Comparison of ENCODE assay signal across 15 mouse cellular contexts in genomic region chr13:23681990-23682582, GRCm38 (mm10). TPM values are rescaled to one million over a fixed set of nuclear protein-coding genes. Genes with fewer than 3 reads are reported as not detected.
A peak's percentile ranks its signal among the peaks of the same experiment; 100 is the strongest.
DNase-seq lines count a peak whose midpoint lies in the region; ATAC-seq and TF ChIP-seq lines count a peak whose summit lies in the region.
"Had no signal": no experiment of that assay in that cellular context is flagged by ENCODE, and none has a peak within 500 bp of the region (broad histone marks: within the 10 kb centered on the region; RNA-seq: fewer than 3 reads in every experiment).

No protein-coding gene starts in this region.

- H3K4me3 ChIP-seq in kidney, postnatal 0 days (replicated peaks; ENCODE audit: low read depth, low read length) = no peak overlapping the region
- no peak overlapping the region; a peak in 1 of 4 replicates for H3K4me3 ChIP-seq in MEL (ENCODE audit: control insufficient read depth in 1 of 2, insufficient read depth in 1 of 2, low read depth in 2 of 2, low read length in 2 of 2)
- H3K4me3 ChIP-seq in embryonic facial prominence, embryonic 14.5 days (ENCODE audit: low read depth, low read length) = no peak overlapping the region
- H3K4me3 ChIP-seq in liver, embryonic 13.5 days (replicated peaks) = peak overlapping the region; percentile 61
- H3K4me3 ChIP-seq: layer of hippocampus, adult 2 months had no signal

- WGBS in kidney, postnatal 0 days = 83% methylated on average over 6 of the region's 6 CpGs
- 79% methylated on average over 6 of the region's 6 CpGs for WGBS in embryonic facial prominence, embryonic 14.5 days
- WGBS in liver, embryonic 13.5 days (ENCODE audit: insufficient replicate concordance) = 58% methylated on average over 6 of the region's 6 CpGs

- H3K36me3 ChIP-seq in kidney, postnatal 0 days (ENCODE audit: insufficient read depth, low read length) = no peaks in the 10 kb centered on the region
- H3K36me3 ChIP-seq in MEL (ENCODE audit: control insufficient read depth in 1 of 2, insufficient read depth in 2 of 2, low read length in 2 of 2) = peaks cover 0 to 19% of the 10 kb centered on the region in 2 experiments; a peak in 2 of 4 replicates
- H3K36me3 ChIP-seq in embryonic facial prominence, embryonic 14.5 days (ENCODE audit: control insufficient read depth, insufficient read depth, low read length) = no peaks in the 10 kb centered on the region
- H3K36me3 ChIP-seq in liver, embryonic 13.5 days = no peaks in the 10 kb centered on the region

- no peak overlapping the region for H3K27ac ChIP-seq in kidney, postnatal 0 days
- peak overlapping the region; percentile 86 for H3K27ac ChIP-seq in MEL (ENCODE audit: control insufficient read depth, low read depth, low read length)
- H3K27ac ChIP-seq in embryonic facial prominence, embryonic 14.5 days (replicated peaks; ENCODE audit: low read depth, low read length) = no peak overlapping the region
- H3K27ac ChIP-seq in liver, embryonic 13.5 days = peak overlapping the region; percentile 100

- no peak for DNase-seq in kidney, postnatal 0 days (ENCODE audit: low spot score)
- DNase-seq in kidney, postnatal 25 days = no peak
- DNase-seq in MEL (ENCODE audit: low read depth, low spot score) = peak; percentile 72
- no peak for DNase-seq in embryonic facial prominence, embryonic 14.5 days (ENCODE audit: low spot score)
- no peak for DNase-seq in liver, embryonic 13.5 days
- no peak for DNase-seq in urinary bladder, adult 2 months (ENCODE audit: low spot score)
- no peak for DNase-seq in layer of hippocampus, postnatal 25 days (ENCODE audit: extremely low spot score in 1 of 2, low spot score in 1 of 2)
- no peak for DNase-seq in lung, postnatal 36 days
- DNase-seq: adrenal gland, postnatal 25 days; lung, postnatal 10 days; thymus, postnatal 14 days had no signal

- TF ChIP-seq CTCF in kidney, postnatal 0 days (IDR thresholded peaks at IDR 0.05; ENCODE audit: low read depth) = no peak
- TF ChIP-seq CTCF in MEL (IDR thresholded peaks at IDR 0.05 in 2 of 3, conservative IDR thresholded peaks at IDR 0.05 in 1 of 3; ENCODE audit: control insufficient read depth in 1 of 3, insufficient read depth in 1 of 3, low read depth in 2 of 3, low read length in 3 of 3, poor library complexity in 1 of 3, severe bottlenecking in 1 of 3) = no peak

- H3K9ac ChIP-seq in kidney, postnatal 0 days (ENCODE audit: low read depth, low read length) = no peak overlapping the region
- peak overlapping the region; percentile 75 for H3K9ac ChIP-seq in MEL (ENCODE audit: control insufficient read depth, low read depth, low read length, poor library complexity, severe bottlenecking)
- no peak overlapping the region for H3K9ac ChIP-seq in embryonic facial prominence, embryonic 14.5 days (ENCODE audit: low read depth, low read length)
- peak overlapping the region; percentile 86 for H3K9ac ChIP-seq in liver, embryonic 13.5 days

- H3K4me1 ChIP-seq in kidney, postnatal 0 days (replicated peaks; ENCODE audit: insufficient read depth, low read length) = 0 out of 2 replicates have a peak, but pooled peaks cover 5% of the 10 kb centered on the region
- H3K4me1 ChIP-seq in MEL (ENCODE audit: control insufficient read depth in 1 of 2, insufficient read depth in 2 of 2, low read length in 2 of 2) = peaks cover 0 to 14% of the 10 kb centered on the region in 2 experiments; a peak in 2 of 4 replicates
- H3K4me1 ChIP-seq in embryonic facial prominence, embryonic 14.5 days (ENCODE audit: control insufficient read depth, insufficient read depth, low read length) = peaks cover 16% of the 10 kb centered on the region
- peaks cover 46% of the 10 kb centered on the region for H3K4me1 ChIP-seq in liver, embryonic 13.5 days (replicated peaks)

- no peak for TF ChIP-seq EP300 in MEL (IDR thresholded peaks at IDR 0.05; ENCODE audit: low read depth in 1 of 2, low read length in 2 of 2)

- no peaks in the 10 kb centered on the region for H3K9me3 ChIP-seq in kidney, postnatal 0 days (replicated peaks; ENCODE audit: low read length)
- H3K9me3 ChIP-seq in MEL (replicated peaks; ENCODE audit: insufficient read depth, low read length) = no peaks in the 10 kb centered on the region
- H3K9me3 ChIP-seq in embryonic facial prominence, embryonic 14.5 days (ENCODE audit: control insufficient read depth, low read length) = no peaks in the 10 kb centered on the region
- no peaks in the 10 kb centered on the region for H3K9me3 ChIP-seq in liver, embryonic 13.5 days (replicated peaks)

- peak overlapping the region; percentile 56; the same call in 1 of the 2 replicates for H3K4me2 ChIP-seq in kidney, postnatal 0 days (ENCODE audit: low read length)
- peak overlapping the region; percentile 68; the same call in 1 of the 2 replicates for H3K4me2 ChIP-seq in embryonic facial prominence, embryonic 14.5 days (ENCODE audit: low read depth, low read length)
- H3K4me2 ChIP-seq in liver, embryonic 13.5 days = peak overlapping the region; percentile 78

- no peak for TF ChIP-seq POLR2A in MEL (IDR thresholded peaks at IDR 0.05; ENCODE audit: control insufficient read depth in 1 of 2, insufficient read depth in 1 of 2, low read depth in 1 of 2, low read length in 2 of 2, poor library complexity in 1 of 2)

- H3K27me3 ChIP-seq in kidney, postnatal 0 days (ENCODE audit: insufficient read depth, low read length) = no peaks in the 10 kb centered on the region
- no peaks in the 10 kb centered on the region for H3K27me3 ChIP-seq in MEL (ENCODE audit: control insufficient read depth in 1 of 2, insufficient read depth in 2 of 2, low read length in 2 of 2)
- no peaks in the 10 kb centered on the region for H3K27me3 ChIP-seq in embryonic facial prominence, embryonic 14.5 days (replicated peaks; ENCODE audit: control insufficient read depth, insufficient read depth, low read length)
- no peaks in the 10 kb centered on the region for H3K27me3 ChIP-seq in liver, embryonic 13.5 days

- no peak for ATAC-seq in kidney, postnatal 0 days (replicated peaks; ENCODE audit: low FRiP score, low read depth)
- ATAC-seq in embryonic facial prominence, embryonic 14.5 days (ENCODE audit: low read depth) = no peak
- ATAC-seq in liver, embryonic 13.5 days (ENCODE audit: low read depth) = no peak

- H3K79me2 ChIP-seq in MEL (ENCODE audit: control insufficient read depth, insufficient read depth, low read length, poor library complexity) = no peaks in the 10 kb centered on the region

- no peak for TF ChIP-seq RAD21 in MEL (IDR thresholded peaks at IDR 0.05; ENCODE audit: low read depth, low read length)

RNA-seq across cellular contexts. Expression of gene Hist1h2ac, which starts 1.7 kb away (rescaled TPM):
- polyA plus RNA-seq in kidney, postnatal 0 days (2015; fragmentation: Nextera tagmentation; extraction: Ambion mirVana) = 0.75 and 1.1 TPM in 2 replicates
- total RNA-seq in MEL (2012; rRNA removed) = 123 and 153 TPM in 2 replicates
- under 1 TPM in 1 of 2 experiments, not detected in 1; 0.15 TPM for polyA plus RNA-seq in MEL (2012; ENCODE audit: insufficient read depth in 1 of 2, insufficient read length in 2 of 2, low read depth in 1 of 2, low replicate concordance in 2 of 2, missing spikeins in 1 of 2)
- polyA plus RNA-seq in embryonic facial prominence, embryonic 14.5 days (2014; fragmentation: Nextera tagmentation; extraction: Ambion mirVana) = 1.2 and 1.3 TPM in 2 replicates
- 0.89 and 1.0 TPM in 2 replicates for polyA plus RNA-seq in liver, embryonic 13.5 days (2015; fragmentation: Nextera tagmentation; extraction: Ambion mirVana)
- polyA plus RNA-seq in urinary bladder, adult 2 months (2012; rRNA removed) = 0.45 and 0.86 TPM in 2 replicates
- 1 to 10 TPM; 3.1 to 3.3 TPM for total RNA-seq in layer of hippocampus, postnatal 25 days (2021)

RNA-seq across cellular contexts. Expression of gene Hist1h2bc, which starts 1.9 kb away (rescaled TPM):
- 132 and 139 TPM in 2 replicates for polyA plus RNA-seq in kidney, postnatal 0 days (2015; fragmentation: Nextera tagmentation; extraction: Ambion mirVana)
- total RNA-seq in MEL (2012; rRNA removed) = 694 and 982 TPM in 2 replicates
- 1 to 10 TPM in 1 of 2 experiments, not detected in 1; 3.1 TPM for polyA plus RNA-seq in MEL (2012; ENCODE audit: insufficient read depth in 1 of 2, insufficient read length in 2 of 2, low read depth in 1 of 2, low replicate concordance in 2 of 2, missing spikeins in 1 of 2)
- 52.7 and 78.2 TPM in 2 replicates for polyA plus RNA-seq in embryonic facial prominence, embryonic 14.5 days (2014; fragmentation: Nextera tagmentation; extraction: Ambion mirVana)
- 81.2 and 88.9 TPM in 2 replicates for polyA plus RNA-seq in liver, embryonic 13.5 days (2015; fragmentation: Nextera tagmentation; extraction: Ambion mirVana)
- polyA plus RNA-seq in urinary bladder, adult 2 months (2012; rRNA removed) = 193 and 203 TPM in 2 replicates
- total RNA-seq in layer of hippocampus, postnatal 25 days (2021) = 10 to 100 TPM; 50.7 to 51.1 TPM

RNA-seq across cellular contexts. Expression of gene Hist1h1t, which starts 13.5 kb away (rescaled TPM):
- not detected in 2 replicates for polyA plus RNA-seq in kidney, postnatal 0 days (2015; fragmentation: Nextera tagmentation; extraction: Ambion mirVana)
- total RNA-seq in MEL (2012; rRNA removed) = 2.7 and 6.3 TPM in 2 replicates
- polyA plus RNA-seq in MEL (2012; ENCODE audit: insufficient read depth in 1 of 2, insufficient read length in 2 of 2, low read depth in 1 of 2, low replicate concordance in 2 of 2, missing spikeins in 1 of 2) = not detected
- 0.19 and 0.31 TPM in 2 replicates for polyA plus RNA-seq in embryonic facial prominence, embryonic 14.5 days (2014; fragmentation: Nextera tagmentation; extraction: Ambion mirVana)
- not detected in 2 replicates for polyA plus RNA-seq in liver, embryonic 13.5 days (2015; fragmentation: Nextera tagmentation; extraction: Ambion mirVana)
- polyA plus RNA-seq in urinary bladder, adult 2 months (2012; rRNA removed) = not detected in 2 replicates
- total RNA-seq in layer of hippocampus, postnatal 25 days (2021) = not detected
- total RNA-seq: adrenal gland, postnatal 25 days; layer of hippocampus, adult 2 months had no signal
- polyA plus RNA-seq: hindbrain, embryonic 11.5 days; neural tube, embryonic 11.5 days; small intestine, adult 2 months had no signal

RNA-seq across cellular contexts. Expression of gene Hist1h4c, which starts 16.2 kb away (rescaled TPM):
- polyA plus RNA-seq in kidney, postnatal 0 days (2015; fragmentation: Nextera tagmentation; extraction: Ambion mirVana) = 5.2 and 7.4 TPM in 2 replicates
- total RNA-seq in MEL (2012; rRNA removed) = 1,967 and 2,008 TPM in 2 replicates
- polyA plus RNA-seq in MEL (2012; ENCODE audit: insufficient read depth in 1 of 2, insufficient read length in 2 of 2, low read depth in 1 of 2, low replicate concordance in 2 of 2, missing spikeins in 1 of 2) = 1 to 10 TPM in 1 of 2 experiments, not detected in 1; 4.1 TPM
- polyA plus RNA-seq in embryonic facial prominence, embryonic 14.5 days (2014; fragmentation: Nextera tagmentation; extraction: Ambion mirVana) = 5.7 and 5.8 TPM in 2 replicates
- polyA plus RNA-seq in liver, embryonic 13.5 days (2015; fragmentation: Nextera tagmentation; extraction: Ambion mirVana) = 5.4 and 8.6 TPM in 2 replicates
- polyA plus RNA-seq in urinary bladder, adult 2 months (2012; rRNA removed) = 0.47 and 1.7 TPM in 2 replicates
- total RNA-seq in layer of hippocampus, postnatal 25 days (2021) = 100 to 1,000 TPM in 1 of 2 experiments, 10 to 100 TPM in 1; 92.2 to 102 TPM

RNA-seq across cellular contexts. Expression of gene Hfe, which starts 28.6 kb away (rescaled TPM):
- polyA plus RNA-seq in kidney, postnatal 0 days (2015; fragmentation: Nextera tagmentation; extraction: Ambion mirVana) = 16.8 and 18.0 TPM in 2 replicates
- total RNA-seq in MEL (2012; rRNA removed) = not detected in 2 replicates
- not detected for polyA plus RNA-seq in MEL (2012; ENCODE audit: insufficient read depth in 1 of 2, insufficient read length in 2 of 2, low read depth in 1 of 2, low replicate concordance in 2 of 2, missing spikeins in 1 of 2)
- polyA plus RNA-seq in embryonic facial prominence, embryonic 14.5 days (2014; fragmentation: Nextera tagmentation; extraction: Ambion mirVana) = 9.6 and 10.3 TPM in 2 replicates
- 6.6 and 8.8 TPM in 2 replicates for polyA plus RNA-seq in liver, embryonic 13.5 days (2015; fragmentation: Nextera tagmentation; extraction: Ambion mirVana)
- polyA plus RNA-seq in urinary bladder, adult 2 months (2012; rRNA removed) = 13.8 and 14.8 TPM in 2 replicates
- total RNA-seq in layer of hippocampus, postnatal 25 days (2021) = 1 to 10 TPM; 3.5 to 3.6 TPM

Comparison
In these comparisons a context has a peak if more than half of its experiments do, and no peak if none do; other contexts are left out.
1. H3K27ac ChIP-seq: peak in MEL (single experiment) and liver, embryonic 13.5 days (single experiment); none in kidney, postnatal 0 days (single experiment) and embryonic facial prominence, embryonic 14.5 days (single experiment).
2. H3K9ac ChIP-seq: peak in MEL (single experiment) and liver, embryonic 13.5 days (single experiment); none in kidney, postnatal 0 days (single experiment) and embryonic facial prominence, embryonic 14.5 days (single experiment).
3. RNA of gene Hist1h2bc, which starts 1.9 kb away (polyA plus RNA-seq): 193 to 203 TPM in urinary bladder, adult 2 months, 132 to 139 TPM in kidney, postnatal 0 days, 81.2 to 88.9 TPM in liver, embryonic 13.5 days and 52.7 to 78.2 TPM in embryonic facial prominence, embryonic 14.5 days; 3.1 TPM in MEL; every median in the first group is over 10 times any median in the second.
4. Peak in every context shown above with its lines, with median percentiles within 50 percentile points of each other: H3K4me2 ChIP-seq.